Mouse (Mus musculus) liver, embryonic 12.5 days (tissue): ENCODE results near the gene Gm19935. TPM values are rescaled to one million over a fixed set of nuclear protein-coding genes. Genes with fewer than 3 reads are reported as not detected.

Experiments used
- ATAC-seq: fragments of 200-750 bp; cut with Nextera tagmentation; 2 replicates; pipeline ENCODE4 v1.8.0; 2017; ENCODE audit warnings: moderate number of reproducible peaks, mild to moderate bottlenecking, moderate library complexity
- H3K27ac ChIP-seq: fragments of 300-500 bp; sonication (generic); 2 replicates; pipeline ENCODE4 v1.5.1; 2016; ENCODE audit warnings: mild to moderate bottlenecking
- H3K27me3 ChIP-seq: fragments of 300-500 bp; sonication (generic); replicated peaks from 2 replicates; pipeline ENCODE4 v1.6.1; 2016; ENCODE audit warnings: mild to moderate bottlenecking, moderate library complexity
- H3K36me3 ChIP-seq: fragments of 300-500 bp; sonication (generic); 2 replicates; pipeline ENCODE4 v1.6.1; 2016; ENCODE audit warnings: mild to moderate bottlenecking, moderate library complexity
- H3K4me1 ChIP-seq: fragments of 300-500 bp; sonication (generic); 2 replicates; pipeline ENCODE4 v1.6.1; 2016
- H3K4me2 ChIP-seq: fragments of 300-500 bp; sonication (generic); 2 replicates; pipeline ENCODE4 v1.6.1; 2016; ENCODE audit warnings: mild to moderate bottlenecking, moderate library complexity
- H3K4me3 ChIP-seq: fragments of 300-500 bp; sonication (generic); 2 replicates; pipeline ENCODE4 v1.5.1; 2016; ENCODE audit warnings: mild to moderate bottlenecking, moderate library complexity
- H3K9ac ChIP-seq: fragments of 300-500 bp; sonication (generic); 2 replicates; pipeline ENCODE4 v1.6.1; 2016; ENCODE audit warnings: mild to moderate bottlenecking, moderate library complexity
- H3K9me3 ChIP-seq: fragments of 300-500 bp; sonication (generic); replicated peaks from 2 replicates; pipeline ENCODE4 v1.6.1; 2016; ENCODE audit warnings: mild to moderate bottlenecking, moderate library complexity
- WGBS: fragments of 180-500 bp; shearing (Covaris S2); methylation state at CpG from one replicate; pipeline ENCODE4 v1.1.7; 2016; ENCODE audit not compliant: insufficient replicate concordance; 5-methylcytosine and 5-hydroxymethylcytosine counted together
- polyA plus RNA-seq: library from polyadenylated mRNA; unstranded; fragments of >200 nt; fragmentation: Nextera tagmentation; extraction: Ambion mirVana; gene quantifications from 2 replicates; pipeline ENCODE4 v1.2.1, GENCODE M21; 2016

Gm19935 gene
- polyA plus RNA-seq: not detected in 2 replicates

GRCm38 (mm10) chr8:90817293-90817692, at the start of gene Gm19935:
Gene Gm19935 (minus strand): TSS chr8:90817393.
- Histone ChIP-seq H3K9me3 (no peaks in the 10 kb centered on the region), H3K27ac (no peak within 1 kb of the TSS), H3K4me2 (no peak within 1 kb of the TSS), H3K4me1 (no peaks in the 10 kb centered on the region), H3K4me3 (no peak within 1 kb of the TSS), H3K36me3 (no peaks in the 10 kb centered on the region), H3K27me3 (no peaks in the 10 kb centered on the region), H3K9ac (no peak within 1 kb of the TSS)
- ATAC-seq: no peak
- 71% methylated on average over 2 of the region's 2 CpGs for WGBS

- Histone ChIP-seq H3K4me3 (no peak overlapping the region), H3K4me1 (peaks cover 17% of the 10 kb centered on the region), H3K4me2 (peak overlapping the region; percentile 4), H3K27me3 (no peaks in the 10 kb centered on the region), H3K27ac (0 out of 2 replicates have a peak overlapping the region, but pooled peaks have one; percentile 17), H3K36me3 (no peaks in the 10 kb centered on the region), H3K9ac (no peak overlapping the region), H3K9me3 (no peaks in the 10 kb centered on the region)
- 19% methylated on average over 9 of the region's 9 CpGs for WGBS
- peak; percentile 58 for ATAC-seq
Observed at GRCm38 (mm10) chr8:90862038-90862437, 44.8 kb upstream of the Gm19935 start.

- Histone ChIP-seq H3K4me1 (peaks cover 17% of the 10 kb centered on the region), H3K4me3 (no peak overlapping the region), H3K27ac (no peak overlapping the region), H3K9me3 (no peaks in the 10 kb centered on the region), H3K4me2 (peak overlapping the region; percentile 4), H3K9ac (no peak overlapping the region), H3K36me3 (no peaks in the 10 kb centered on the region), H3K27me3 (no peaks in the 10 kb centered on the region)
- no peak for ATAC-seq
- WGBS: 16% methylated on average over 9 of the region's 9 CpGs
Observed at GRCm38 (mm10) chr8:90861266-90861944, 44.2 kb upstream of the Gm19935 start.

- WGBS: 83% methylated on average over 2 of the region's 2 CpGs
- no peaks in the 10 kb centered on the region for H3K36me3 ChIP-seq
- no peaks in the 10 kb centered on the region for H3K9me3 ChIP-seq
- peaks cover 28% of the 10 kb centered on the region for H3K4me1 ChIP-seq
- H3K27ac ChIP-seq: no peak overlapping the region
- H3K4me3 ChIP-seq: no peak overlapping the region
- no peak overlapping the region for H3K9ac ChIP-seq
- no peak for ATAC-seq
- H3K27me3 ChIP-seq: no peaks in the 10 kb centered on the region
- H3K4me2 ChIP-seq: no peak overlapping the region
Observed at GRCm38 (mm10) chr8:90858071-90858470, 40.9 kb upstream of the Gm19935 start.

- Histone ChIP-seq H3K27ac (no peak overlapping the region), H3K27me3 (no peaks in the 10 kb centered on the region), H3K36me3 (no peaks in the 10 kb centered on the region), H3K4me1 (peaks cover 20% of the 10 kb centered on the region), H3K4me3 (no peak overlapping the region), H3K9ac (no peak overlapping the region), H3K9me3 (no peaks in the 10 kb centered on the region), H3K4me2 (no peak overlapping the region)
- 25% methylated on average over 1 of the region's 1 CpGs for WGBS
- no peak for ATAC-seq
Observed at GRCm38 (mm10) chr8:90856952-90857351, 39.8 kb upstream of the Gm19935 start.

- no peak overlapping the region for H3K4me3 ChIP-seq
- no peak for ATAC-seq
- peaks cover 12% of the 10 kb centered on the region for H3K4me1 ChIP-seq
- H3K36me3 ChIP-seq: no peaks in the 10 kb centered on the region
- WGBS: 67% methylated on average over 3 of the region's 3 CpGs
- no peaks in the 10 kb centered on the region for H3K9me3 ChIP-seq
- H3K27me3 ChIP-seq: no peaks in the 10 kb centered on the region
- no peak overlapping the region for H3K9ac ChIP-seq
- H3K4me2 ChIP-seq: no peak overlapping the region
- no peak overlapping the region for H3K27ac ChIP-seq
Observed at GRCm38 (mm10) chr8:90856171-90856570, 39.0 kb upstream of the Gm19935 start.

- Histone ChIP-seq H3K9ac (no peak overlapping the region), H3K9me3 (no peaks in the 10 kb centered on the region), H3K27ac (no peak overlapping the region), H3K4me1 (peaks cover 11% of the 10 kb centered on the region), H3K36me3 (no peaks in the 10 kb centered on the region), H3K27me3 (no peaks in the 10 kb centered on the region), H3K4me2 (peak overlapping the region; percentile 19; the same call in 1 of the 2 replicates), H3K4me3 (no peak overlapping the region)
- no peak for ATAC-seq
- WGBS: 20% methylated on average over 10 of the region's 10 CpGs
Observed at GRCm38 (mm10) chr8:90854671-90855161, 37.5 kb upstream of the Gm19935 start.

GRCm38 (mm10) chr8:90853971-90854670, 36.9 kb upstream of the Gm19935 start:
- no peak overlapping the region for H3K27ac ChIP-seq
- peak overlapping the region; percentile 19; the same call in 1 of the 2 replicates for H3K4me2 ChIP-seq
- no peak for ATAC-seq
- no peaks in the 10 kb centered on the region for H3K27me3 ChIP-seq
- peaks cover 11% of the 10 kb centered on the region for H3K4me1 ChIP-seq
- no peaks in the 10 kb centered on the region for H3K9me3 ChIP-seq
- no peak overlapping the region for H3K9ac ChIP-seq
- no peaks in the 10 kb centered on the region for H3K36me3 ChIP-seq
- whole genome bisulfite sequencing: 70% methylated on average over 9 of the region's 9 CpGs
- no peak overlapping the region for H3K4me3 ChIP-seq

GRCm38 (mm10) chr8:90851544-90851943, 34.4 kb upstream of the Gm19935 start:
- Histone ChIP-seq H3K4me3 (no peak overlapping the region), H3K27me3 (no peaks in the 10 kb centered on the region), H3K36me3 (no peaks in the 10 kb centered on the region), H3K4me1 (peaks cover 11% of the 10 kb centered on the region), H3K9ac (no peak overlapping the region), H3K4me2 (no peak overlapping the region), H3K9me3 (no peaks in the 10 kb centered on the region), H3K27ac (no peak overlapping the region)
- no peak for ATAC-seq
- WGBS: 61% methylated on average over 8 of the region's 8 CpGs

GRCm38 (mm10) chr8:90849462-90850050, 32.4 kb upstream of the Gm19935 start:
- Histone ChIP-seq H3K4me2 (no peak overlapping the region), H3K4me1 (peaks cover 4% of the 10 kb centered on the region), H3K27me3 (no peaks in the 10 kb centered on the region), H3K4me3 (no peak overlapping the region), H3K9ac (no peak overlapping the region), H3K9me3 (no peaks in the 10 kb centered on the region), H3K36me3 (no peaks in the 10 kb centered on the region), H3K27ac (no peak overlapping the region)
- 67% methylated on average over 11 of the region's 11 CpGs for WGBS
- no peak for ATAC-seq

GRCm38 (mm10) chr8:90847980-90848379, 30.8 kb upstream of the Gm19935 start:
- H3K4me1 ChIP-seq: no peaks in the 10 kb centered on the region
- no peak overlapping the region for H3K4me2 ChIP-seq
- no peaks in the 10 kb centered on the region for H3K9me3 ChIP-seq
- H3K9ac ChIP-seq: no peak overlapping the region
- 71% methylated on average over 7 of the region's 7 CpGs for WGBS
- no peaks in the 10 kb centered on the region for H3K27me3 ChIP-seq
- ATAC-seq: no peak
- no peak overlapping the region for H3K27ac ChIP-seq
- no peak overlapping the region for H3K4me3 ChIP-seq
- no peaks in the 10 kb centered on the region for H3K36me3 ChIP-seq
